ENCODE assay signal across 20 mouse cellular contexts in the genomic region with DNA sequence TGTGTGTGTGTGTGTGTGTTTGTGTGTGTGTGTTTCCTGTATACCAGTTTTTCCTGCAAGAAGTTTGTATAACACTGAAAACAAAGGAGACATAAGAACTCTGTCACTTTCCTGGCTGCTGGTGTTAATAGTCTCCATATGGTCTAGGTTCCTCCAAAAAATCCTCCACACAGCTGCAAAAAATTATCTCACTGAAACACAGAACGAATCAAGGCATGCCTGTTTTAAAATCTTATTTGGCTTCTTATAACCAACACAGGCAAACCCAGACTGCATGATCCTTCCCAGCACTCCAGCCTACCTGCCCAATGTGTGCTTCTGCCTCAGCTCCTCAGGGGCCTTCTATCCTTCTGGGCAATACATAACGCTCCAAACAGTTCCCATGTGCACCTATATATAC. TPM values are rescaled to one million over a fixed set of nuclear protein-coding genes. Genes with fewer than 3 reads are reported as not detected.
DNase-seq lines count a peak whose midpoint lies in the region; ATAC-seq lines count a peak whose summit lies in the region.
"Had no signal": no experiment of that assay in that cellular context is flagged by ENCODE, and none has a peak within 500 bp of the region (broad histone marks: within the 10 kb centered on the region; RNA-seq: fewer than 3 reads in every experiment).

No protein-coding gene starts in this region.

- no peak overlapping the region for H3K4me3 ChIP-seq in lung, embryonic 15.5 days
- no peak overlapping the region for H3K4me3 ChIP-seq in stomach, embryonic 15.5 days (replicated peaks)

- ATAC-seq in lung, embryonic 15.5 days (ENCODE audit: borderline replicate concordance, extremely low read depth, low FRiP score, low TSS enrichment), result no peak
- ATAC-seq in stomach, embryonic 15.5 days (ENCODE audit: insufficient read depth, low FRiP score, low read depth), result no peak
- no peak for ATAC-seq in megakaryocyte-erythroid progenitor cell, adult 5-6 weeks (replicated peaks; ENCODE audit: low FRiP score, low TSS enrichment, poor library complexity, severe bottlenecking)
- ATAC-seq: hindbrain, embryonic 16.5 days had no signal

- no peaks in the 10 kb centered on the region for H3K36me3 ChIP-seq in lung, embryonic 15.5 days
- H3K36me3 ChIP-seq in stomach, embryonic 15.5 days, result no peaks in the 10 kb centered on the region

- H3K4me1 ChIP-seq in lung, embryonic 15.5 days, result peaks cover 16% of the 10 kb centered on the region
- peaks cover 4% of the 10 kb centered on the region; the same call in 1 of the 2 replicates for H3K4me1 ChIP-seq in stomach, embryonic 15.5 days

- no peak overlapping the region for H3K4me2 ChIP-seq in lung, embryonic 15.5 days
- no peak overlapping the region for H3K4me2 ChIP-seq in stomach, embryonic 15.5 days

- peak; percentile 65 for DNase-seq in embryo, embryonic 11 days
- no peak for DNase-seq in embryo, embryonic 9.5 days (ENCODE audit: extremely low spot score)
- no peak for DNase-seq in lung, postnatal 4 days
- peak; percentile 77 for DNase-seq in forelimb bud, embryonic 11.5 days (ENCODE audit: low read depth, low spot score)
- no peak for DNase-seq in layer of hippocampus, postnatal 14 days (ENCODE audit: low spot score in 2 of 2)
- DNase-seq: cerebellum, adult 9-11 months; kidney, postnatal 10 days; layer of hippocampus, postnatal 36 days; liver; lung, adult 2 months; midbrain, embryonic 14.5 days; right cerebral cortex, postnatal 25 days; thymus, postnatal 14 days had no signal

- no peak overlapping the region for H3K9ac ChIP-seq in lung, embryonic 15.5 days
- H3K9ac ChIP-seq in stomach, embryonic 15.5 days, result no peak overlapping the region

- no peaks in the 10 kb centered on the region for H3K27me3 ChIP-seq in lung, embryonic 15.5 days
- H3K27me3 ChIP-seq in stomach, embryonic 15.5 days (replicated peaks), result no peaks in the 10 kb centered on the region

- H3K9me3 ChIP-seq in lung, embryonic 15.5 days, result no peaks in the 10 kb centered on the region
- no peaks in the 10 kb centered on the region for H3K9me3 ChIP-seq in stomach, embryonic 15.5 days

- 66% methylated on average over 2 of the region's 2 CpGs for WGBS in lung, embryonic 15.5 days
- WGBS in stomach, embryonic 15.5 days, result 43% methylated on average over 2 of the region's 2 CpGs

- peak overlapping the region; percentile 60; the same call in 1 of the 2 replicates for H3K27ac ChIP-seq in lung, embryonic 15.5 days
- H3K27ac ChIP-seq in stomach, embryonic 15.5 days, result peak overlapping the region; percentile 77

RNA-seq across cellular contexts. Expression of gene Dync2li1, which starts 3.4 kb away (rescaled TPM):
- polyA plus RNA-seq in lung, embryonic 15.5 days (2015; fragmentation: Nextera tagmentation; extraction: Ambion mirVana), result 38.9 and 39.4 TPM in 2 replicates
- 27.8 and 31.4 TPM in 2 replicates for polyA plus RNA-seq in stomach, embryonic 15.5 days (2015; fragmentation: Nextera tagmentation; extraction: Ambion mirVana)
- total RNA-seq in layer of hippocampus, postnatal 14 days (2021), result 10 to 100 TPM; 21.7 to 23.5 TPM
- total RNA-seq in megakaryocyte-erythroid progenitor cell, adult 5-6 weeks (2014; fragmentation: Nextera tagmentation), result 3.3 TPM in 1 of 2 replicates, not detected in the other
- total RNA-seq in megakaryocyte-erythroid progenitor cell, adult 5-6 weeks (2017), result 0.50 and 1.4 TPM in 2 replicates

RNA-seq across cellular contexts. Expression of gene Abcg8, which starts 53.2 kb away (rescaled TPM):
- 0.06 TPM in 1 of 2 replicates, not detected in the other for polyA plus RNA-seq in lung, embryonic 15.5 days (2015; fragmentation: Nextera tagmentation; extraction: Ambion mirVana)
- 0.14 and 0.15 TPM in 2 replicates for polyA plus RNA-seq in stomach, embryonic 15.5 days (2015; fragmentation: Nextera tagmentation; extraction: Ambion mirVana)
- not detected for total RNA-seq in layer of hippocampus, postnatal 14 days (2021)
- total RNA-seq in megakaryocyte-erythroid progenitor cell, adult 5-6 weeks (2014; fragmentation: Nextera tagmentation), result not detected in 2 replicates
- not detected in 2 replicates for total RNA-seq in megakaryocyte-erythroid progenitor cell, adult 5-6 weeks (2017)
- total RNA-seq: adrenal gland, adult 18-20 months; heart, postnatal 10 days; layer of hippocampus, postnatal 36 days had no signal
- polyA plus RNA-seq: frontal cortex, adult 2 months had no signal

RNA-seq across cellular contexts. Expression of gene Abcg5, which starts 59.9 kb away (rescaled TPM):
- polyA plus RNA-seq in lung, embryonic 15.5 days (2015; fragmentation: Nextera tagmentation; extraction: Ambion mirVana), result 0.46 and 0.68 TPM in 2 replicates
- 0.90 and 1.4 TPM in 2 replicates for polyA plus RNA-seq in stomach, embryonic 15.5 days (2015; fragmentation: Nextera tagmentation; extraction: Ambion mirVana)
- not detected for total RNA-seq in layer of hippocampus, postnatal 14 days (2021)
- not detected in 2 replicates for total RNA-seq in megakaryocyte-erythroid progenitor cell, adult 5-6 weeks (2014; fragmentation: Nextera tagmentation)
- total RNA-seq in megakaryocyte-erythroid progenitor cell, adult 5-6 weeks (2017), result not detected in 2 replicates
- total RNA-seq: adrenal gland, adult 18-20 months; heart, postnatal 10 days; layer of hippocampus, postnatal 36 days had no signal
- polyA plus RNA-seq: frontal cortex, adult 2 months had no signal

Comparison
In these comparisons a context has a peak if more than half of its experiments do, and no peak if none do; other contexts are left out.
1. DNase-seq: peak in embryo, embryonic 11 days (single experiment) and forelimb bud, embryonic 11.5 days (single experiment); none in embryo, embryonic 9.5 days (single experiment), lung, postnatal 4 days (0 of 2) and layer of hippocampus, postnatal 14 days (0 of 2).
2. RNA of gene Dync2li1, which starts 3.4 kb away (total RNA-seq): 21.7 to 23.5 TPM in layer of hippocampus, postnatal 14 days; 0.50 to 3.3 TPM in megakaryocyte-erythroid progenitor cell, adult 5-6 weeks; every median in the first group is over 4 times any median in the second.